Mouse (Mus musculus) midbrain, embryonic 11.5 days (tissue): Measurements from ENCODE around the gene Izumo1r. TPM values are rescaled to one million over a fixed set of nuclear protein-coding genes. Genes with fewer than 3 reads are reported as not detected.
"Not testable (repeated sequence)": the region's sequence is repeated elsewhere in the genome, so short reads cannot be mapped to it uniquely, and the experiment has no call there.

Experiments
- ATAC-seq: fragments of 200-750 bp; cut with Nextera tagmentation; 2 replicates; pipeline ENCODE4 v1.8.0; 2017; ENCODE audit warnings: moderate TSS enrichment, moderate library complexity; ENCODE audit not compliant: low FRiP score
- DNase-seq: peaks from one replicate; pipeline ENCODE4 v3.0.0; 2015; ENCODE audit warnings: low spot score; ENCODE audit errors: missing footprints
- H3K27ac ChIP-seq: fragments of 300-500 bp; sonication (generic); 2 replicates; pipeline ENCODE4 v1.5.1; 2014; ENCODE audit warnings: low read depth, low read length
- H3K27me3 ChIP-seq: fragments of 300-500 bp; sonication (generic); 2 replicates; pipeline ENCODE4 v1.6.1; 2014; ENCODE audit warnings: mild to moderate bottlenecking, low read length, moderate library complexity, mixed read lengths; ENCODE audit not compliant: control insufficient read depth, insufficient read depth
- H3K36me3 ChIP-seq: fragments of 300-500 bp; sonication (generic); 2 replicates; pipeline ENCODE4 v1.6.1; 2014; ENCODE audit warnings: mild to moderate bottlenecking, low read length, moderate library complexity, mixed read lengths; ENCODE audit not compliant: control insufficient read depth, insufficient read depth
- H3K4me1 ChIP-seq: fragments of 300-500 bp; sonication (generic); 2 replicates; pipeline ENCODE4 v1.6.1; 2014; ENCODE audit warnings: low read length; ENCODE audit not compliant: control insufficient read depth, insufficient read depth
- H3K4me2 ChIP-seq: fragments of 300-500 bp; sonication (generic); 2 replicates; pipeline ENCODE4 v1.6.1; 2014; ENCODE audit warnings: mild to moderate bottlenecking, moderate library complexity
- H3K4me3 ChIP-seq: fragments of 300-500 bp; sonication (generic); 2 replicates; pipeline ENCODE4 v1.5.1; 2014; ENCODE audit warnings: low read depth, low read length
- H3K9ac ChIP-seq: fragments of 300-500 bp; sonication (generic); 2 replicates; pipeline ENCODE4 v1.6.1; 2014; ENCODE audit warnings: low read length
- H3K9me3 ChIP-seq: fragments of 300-500 bp; sonication (generic); 2 replicates; pipeline ENCODE4 v1.6.1; 2016; ENCODE audit warnings: low read length; ENCODE audit not compliant: control insufficient read depth
- WGBS: fragments of 180-500 bp; shearing (Covaris S2); extraction: QIAGEN DNeasy Blood & Tissue Kit; methylation state at CpG from one replicate; pipeline ENCODE4 v1.1.7; 2014; 5-methylcytosine and 5-hydroxymethylcytosine counted together
- polyA plus RNA-seq: library from polyadenylated mRNA; unstranded; fragments of >200 nt; fragmentation: Nextera tagmentation; extraction: Ambion mirVana; gene quantifications from 2 replicates; pipeline ENCODE4 v1.2.1, GENCODE M21; 2014

Izumo1r gene
- polyA plus RNA-seq, 1 experiment from 2014 or later, result not detected

- H3K4me3 ChIP-seq, result no peak overlapping the region
- H3K9ac ChIP-seq, result no peak overlapping the region
- no peaks in the 10 kb centered on the region for H3K36me3 ChIP-seq
- no peak for ATAC-seq
- no peaks in the 10 kb centered on the region for H3K9me3 ChIP-seq
- no peak overlapping the region for H3K27ac ChIP-seq
- WGBS, result 83% methylated on average over 4 of the region's 4 CpGs
- H3K27me3 ChIP-seq, result no peaks in the 10 kb centered on the region
- DNase-seq, result no peak
- no peak overlapping the region for H3K4me2 ChIP-seq
- H3K4me1 ChIP-seq, result no peaks in the 10 kb centered on the region
These were observed 19.1 kb downstream of the Izumo1r start for GRCm38 (mm10) chr9:14884641-14885040.

- H3K4me1 ChIP-seq, H3K4me2 ChIP-seq: not testable (repeated sequence)
These were observed 27.2 kb downstream of the Izumo1r start for GRCm38 (mm10) chr9:14876566-14876965.

GRCm38 (mm10) chr9:14875743-14876507, 27.8 kb downstream of the Izumo1r start:
- WGBS, result 84% methylated on average over 5 of the region's 5 CpGs
- Histone ChIP-seq H3K4me1 (peaks cover 10% of the 10 kb centered on the region; the same call in 1 of the 2 replicates), H3K9ac (no peak overlapping the region), H3K27ac (no peak overlapping the region), H3K4me3 (no peak overlapping the region), H3K36me3 (no peaks in the 10 kb centered on the region), H3K4me2 (no peak overlapping the region), H3K27me3 (no peaks in the 10 kb centered on the region), H3K9me3 (no peaks in the 10 kb centered on the region)
- DNase-seq (no peak), ATAC-seq (no peak)

More at GRCm38 (mm10) chr9:14876566-14876965, 27.2 kb downstream of the Izumo1r start:
- DNase-seq, H3K9me3 ChIP-seq, H3K27ac ChIP-seq, H3K27me3 ChIP-seq, H3K36me3 ChIP-seq, H3K4me3 ChIP-seq, H3K9ac ChIP-seq, ATAC-seq: not testable (repeated sequence)
- 27% methylated on average over 8 of the region's 8 CpGs for WGBS

GRCm38 (mm10) chr9:14872181-14872930, 31.4 kb downstream of the Izumo1r start:
- peak; percentile 89 for ATAC-seq
- Histone ChIP-seq H3K4me3 (no peak overlapping the region), H3K27me3 (no peaks in the 10 kb centered on the region), H3K9me3 (no peaks in the 10 kb centered on the region), H3K4me2 (no peak overlapping the region; the same call in 1 of the 2 replicates), H3K36me3 (no peaks in the 10 kb centered on the region), H3K9ac (no peak overlapping the region), H3K4me1 (peaks cover 10% of the 10 kb centered on the region; the same call in 1 of the 2 replicates), H3K27ac (no peak overlapping the region)
- DNase-seq, result peak; percentile 92
- 28% methylated on average over 17 of the region's 17 CpGs for WGBS

- no peaks in the 10 kb centered on the region for H3K27me3 ChIP-seq
- H3K9me3 ChIP-seq, result no peaks in the 10 kb centered on the region
- ATAC-seq (no peak), DNase-seq (no peak)
- H3K9ac ChIP-seq, result no peak overlapping the region
- peaks cover 10% of the 10 kb centered on the region; the same call in 1 of the 2 replicates for H3K4me1 ChIP-seq
- H3K4me2 ChIP-seq, result no peak overlapping the region
- no peaks in the 10 kb centered on the region for H3K36me3 ChIP-seq
- WGBS, result 66% methylated on average over 3 of the region's 3 CpGs
- H3K27ac ChIP-seq, result no peak overlapping the region
- no peak overlapping the region for H3K4me3 ChIP-seq
These were observed 32.2 kb downstream of the Izumo1r start for GRCm38 (mm10) chr9:14871536-14871935.

GRCm38 (mm10) chr9:14870802-14871201, 32.9 kb downstream of the Izumo1r start:
- Histone ChIP-seq H3K4me3 (no peak overlapping the region), H3K36me3 (no peaks in the 10 kb centered on the region), H3K9ac (no peak overlapping the region), H3K9me3 (no peaks in the 10 kb centered on the region), H3K4me1 (peaks cover 10% of the 10 kb centered on the region; the same call in 1 of the 2 replicates), H3K27me3 (no peaks in the 10 kb centered on the region), H3K27ac (no peak overlapping the region), H3K4me2 (no peak overlapping the region)
- DNase-seq (no peak), ATAC-seq (no peak)
- 95% methylated on average over 10 of the region's 10 CpGs for WGBS

GRCm38 (mm10) chr9:14870377-14870776, 33.4 kb downstream of the Izumo1r start:
- Histone ChIP-seq H3K27me3 (no peaks in the 10 kb centered on the region), H3K27ac (no peak overlapping the region), H3K4me3 (no peak overlapping the region), H3K36me3 (no peaks in the 10 kb centered on the region), H3K4me1 (peaks cover 10% of the 10 kb centered on the region; the same call in 1 of the 2 replicates), H3K9ac (no peak overlapping the region), H3K4me2 (no peak overlapping the region), H3K9me3 (no peaks in the 10 kb centered on the region)
- DNase-seq (no peak), ATAC-seq (no peak)
- WGBS, result 78% methylated on average over 2 of the region's 2 CpGs

- Histone ChIP-seq H3K27ac (no peak overlapping the region), H3K36me3 (no peaks in the 10 kb centered on the region), H3K4me2 (no peak overlapping the region), H3K9me3 (no peaks in the 10 kb centered on the region), H3K27me3 (no peaks in the 10 kb centered on the region), H3K4me3 (no peak overlapping the region), H3K4me1 (peaks cover 10% of the 10 kb centered on the region; the same call in 1 of the 2 replicates), H3K9ac (no peak overlapping the region)
- WGBS, result 94% methylated on average over 8 of the region's 8 CpGs
- DNase-seq (no peak), ATAC-seq (no peak)
These were observed 35.4 kb downstream of the Izumo1r start for GRCm38 (mm10) chr9:14868326-14868725.

- H3K4me3 ChIP-seq, result no peak overlapping the region
- no peaks in the 10 kb centered on the region for H3K36me3 ChIP-seq
- no peak overlapping the region for H3K9ac ChIP-seq
- no peaks in the 10 kb centered on the region for H3K27me3 ChIP-seq
- H3K27ac ChIP-seq, result no peak overlapping the region
- peaks cover 3% of the 10 kb centered on the region; the same call in 1 of the 2 replicates for H3K4me1 ChIP-seq
- DNase-seq (peak; percentile 92), ATAC-seq (peak; percentile 45; the same call in 1 of the 2 replicates)
- no peak overlapping the region for H3K4me2 ChIP-seq
- H3K9me3 ChIP-seq, result no peaks in the 10 kb centered on the region
- WGBS, result 34% methylated on average over 7 of the region's 7 CpGs
These were observed 36.8 kb downstream of the Izumo1r start for GRCm38 (mm10) chr9:14866957-14867356.
